Mouse (Mus musculus) CH12.LX (cell line): Measurements from ENCODE around the gene Nrxn3. TPM values are rescaled to one million over a fixed set of nuclear protein-coding genes. Genes with fewer than 3 reads are reported as not detected.

Source experiments
- DNase-seq: peaks from one replicate; pipeline ENCODE4 v3.0.0-alpha.2; 2013; ENCODE audit errors: extremely low read depth
- H3K27ac ChIP-seq: 2 replicates; pipeline ENCODE4 v1.5.1; 2012; ENCODE audit warnings: low read depth, mild to moderate bottlenecking, control low read depth, moderate library complexity; ENCODE audit not compliant: insufficient read depth
- H3K27me3 ChIP-seq: replicated peaks from 2 replicates; pipeline ENCODE3; 2012; ENCODE audit warnings: inconsistent platforms
- H3K36me3 ChIP-seq, 2 experiments: replicated peaks in 1 of 2; 2 replicates each; pipeline versions ENCODE3 to v1.6.1; 2012; ENCODE audit warnings: inconsistent platforms in 1 of 2, low read length in 1 of 2, mild to moderate bottlenecking in 1 of 2, mixed read lengths in 1 of 2, moderate library complexity in 1 of 2; ENCODE audit not compliant: control insufficient read depth in 1 of 2, insufficient read depth in 1 of 2
- H3K4me1 ChIP-seq, 2 experiments: 2 replicates each; pipeline ENCODE4 v1.6.1; 2012; ENCODE audit warnings: inconsistent platforms in 1 of 2, moderate library complexity in 1 of 2; ENCODE audit not compliant: insufficient read depth in 2 of 2, control insufficient read depth in 1 of 2
- H3K4me2 ChIP-seq: 2 replicates; pipeline ENCODE4 v1.6.1; 2012; ENCODE audit warnings: low read depth, mild to moderate bottlenecking, control low read depth; ENCODE audit not compliant: poor library complexity, insufficient read depth, severe bottlenecking
- H3K4me3 ChIP-seq, 3 experiments: fragments of 150-350 bp in 1 of 3; sonication (generic) in 1 of 3; replicated peaks in 1 of 3; 2 replicates each; pipeline versions ENCODE3 to v1.5.1; 2011 to 2012; ENCODE audit warnings: low read depth in 2 of 3, low read length in 2 of 3, mild to moderate bottlenecking in 2 of 3, moderate library complexity in 2 of 3, control low read depth in 1 of 3, improper control_type of control experiment in 1 of 3, inconsistent platforms in 1 of 3, mixed read lengths in 1 of 3; ENCODE audit not compliant: poor library complexity in 1 of 3
- H3K79me2 ChIP-seq: replicated peaks from 2 replicates; pipeline ENCODE4 v1.6.1; 2012; ENCODE audit warnings: mild to moderate bottlenecking, moderate library complexity; ENCODE audit not compliant: control insufficient read depth, poor library complexity, insufficient read depth, severe bottlenecking; ENCODE audit errors: extremely low read depth
- H3K9ac ChIP-seq: 2 replicates; pipeline ENCODE4 v1.6.1; 2012; ENCODE audit warnings: low read depth, mild to moderate bottlenecking, control low read depth, moderate library complexity; ENCODE audit not compliant: insufficient read depth
- H3K9me3 ChIP-seq: replicated peaks from 2 replicates; pipeline ENCODE3; 2012; ENCODE audit warnings: low read length, inconsistent platforms, mixed read lengths
- BHLHE40 ChIP-seq: IDR thresholded peaks from 2 replicates; pipeline ENCODE4 v1.6.1; 2011; ENCODE audit warnings: mild to moderate bottlenecking, low read depth, low read length, improper control_type of control experiment
- E2F4 ChIP-seq: IDR thresholded peaks from 2 replicates; pipeline ENCODE4 v1.6.1; 2011; ENCODE audit warnings: low read depth, low read length, improper control_type of control experiment; ENCODE audit not compliant: insufficient replicate concordance
- ELF1 ChIP-seq: IDR thresholded peaks from 2 replicates; pipeline ENCODE4 v1.6.1; 2014; ENCODE audit warnings: low read depth, mild to moderate bottlenecking, inconsistent platforms, low read length, improper control_type of control experiment
- ETS1 ChIP-seq: conservative IDR thresholded peaks from 2 replicates; pipeline ENCODE4 v1.6.1; 2012; ENCODE audit warnings: low read depth, mild to moderate bottlenecking, inconsistent platforms, low read length, improper control_type of control experiment, moderate library complexity
- HCFC1 ChIP-seq: IDR thresholded peaks from 2 replicates; pipeline ENCODE4 v1.6.1; 2012; ENCODE audit warnings: low read depth, mild to moderate bottlenecking, inconsistent platforms, low read length, improper control_type of control experiment
- JUN ChIP-seq: IDR thresholded peaks from 2 replicates; pipeline ENCODE4 v1.6.1; 2011; ENCODE audit warnings: low read depth, mild to moderate bottlenecking, low read length, improper control_type of control experiment, moderate library complexity; ENCODE audit not compliant: insufficient read depth
- JUND ChIP-seq: conservative IDR thresholded peaks from 2 replicates; pipeline ENCODE4 v1.6.1; 2011; ENCODE audit warnings: low read depth, low read length, improper control_type of control experiment
- MAX ChIP-seq: IDR thresholded peaks from 2 replicates; pipeline ENCODE4 v1.6.1; 2011; ENCODE audit warnings: low read length, improper control_type of control experiment
- MXI1 ChIP-seq: IDR thresholded peaks from 2 replicates; pipeline ENCODE4 v1.6.1; 2011; ENCODE audit warnings: mild to moderate bottlenecking, low read depth, low read length, improper control_type of control experiment
- NRF1 ChIP-seq: IDR thresholded peaks from 2 replicates; pipeline ENCODE4 v1.6.1; 2014; ENCODE audit warnings: low read depth, mild to moderate bottlenecking, inconsistent platforms, low read length, improper control_type of control experiment, moderate library complexity
- POLR2A ChIP-seq: IDR thresholded peaks from 2 replicates; pipeline ENCODE4 v1.6.1; 2011; ENCODE audit warnings: low read depth, mild to moderate bottlenecking, improper control_type of control experiment, low read length
- POLR2AphosphoS2 ChIP-seq: IDR thresholded peaks from 2 replicates; pipeline ENCODE4 v1.6.1; 2011; ENCODE audit warnings: low read depth, low read length, improper control_type of control experiment
- USF1 ChIP-seq: IDR thresholded peaks from 2 replicates; pipeline ENCODE4 v1.6.1; 2014; ENCODE audit warnings: low read depth, mild to moderate bottlenecking, inconsistent platforms, low read length, improper control_type of control experiment
- USF2 ChIP-seq: conservative IDR thresholded peaks from 2 replicates; pipeline ENCODE4 v1.6.1; 2011; ENCODE audit warnings: low read depth, low read length, improper control_type of control experiment
- ZKSCAN1 ChIP-seq: IDR thresholded peaks from 2 replicates; pipeline ENCODE4 v1.6.1; 2012; ENCODE audit warnings: low read depth, inconsistent platforms, low read length, improper control_type of control experiment, borderline replicate concordance
- dilution Hi-C: fragments of 300-500 bp; cut with MboI; formaldehyde crosslinking; loops from 2 replicates; pipeline ENCODE4 v1.14.3; 2020; ENCODE audit warnings: low sequenced_read_pairs; ENCODE audit not compliant: extremely low pct_unique_long_range_greater_than_20kb, extremely low pct_ligation_motif_present
- in situ Hi-C: fragments of 300-500 bp; cut with MboI; formaldehyde crosslinking; loops from 3 replicates; pipeline ENCODE4 v1.14.3; 2019; ENCODE audit warnings: low sequenced_read_pairs, low pct_ligation_motif_present, low pct_unique_long_range_greater_than_20kb, mixed read lengths
- polyA plus RNA-seq: library from polyadenylated mRNA; unstranded; fragments of >175 nt; gene quantifications from 2 replicates; pipeline ENCODE4 v1.2.1, GENCODE M21; 2012; ENCODE audit warnings: low read depth; ENCODE audit not compliant: insufficient read length
- total RNA-seq, 2 experiments: library from RNA; depleted of rRNA; stranded (reverse); fragments of 300-350 nt in 1 of 2; fragments of >200 nt in 1 of 2; gene quantifications; 2 replicates each; pipeline ENCODE4 v1.2.3; 2012 to 2014

Gene Nrxn3
- total and polyA plus RNA-seq, 3 experiments = 0.04 to 0.17 (median 0.09) TPM

- TF ChIP-seq POLR2AphosphoS2 (no peak), POLR2A (no peak), USF2 (no peak), MAX (no peak)
- H3K27ac ChIP-seq = no peak overlapping the region
- H3K4me2 ChIP-seq = no peak overlapping the region
- H3K79me2 ChIP-seq = no peaks in the 10 kb centered on the region
- H3K27me3 ChIP-seq = no peaks in the 10 kb centered on the region
- no peak overlapping the region for H3K4me3 ChIP-seq
- H3K9ac ChIP-seq = no peak overlapping the region
- dilution Hi-C loops = no loop called here
- in situ Hi-C loops = no loop called here
- no peak for DNase-seq
- no peaks in the 10 kb centered on the region for H3K4me1 ChIP-seq
- H3K9me3 ChIP-seq = no peaks in the 10 kb centered on the region
- no peaks in the 10 kb centered on the region for H3K36me3 ChIP-seq
Measured at GRCm38 (mm10) chr12:88863069-88863468, 140.4 kb downstream of the Nrxn3 start.

GRCm38 (mm10) chr12:88868288-88868687 is 145.6 kb downstream of the Nrxn3 start:
- in situ Hi-C loops = no loop called here
- no peaks in the 10 kb centered on the region for H3K27me3 ChIP-seq

GRCm38 (mm10) chr12:88897331-88897730 is 174.7 kb downstream of the Nrxn3 start:
- Histone ChIP-seq H3K27me3 (no peaks in the 10 kb centered on the region), H3K4me3 (no peak overlapping the region), H3K79me2 (no peaks in the 10 kb centered on the region), H3K4me1 (peaks cover 0 to 6% of the 10 kb centered on the region in 2 experiments; a peak in 2 of 4 replicates), H3K9me3 (no peaks in the 10 kb centered on the region), H3K4me2 (no peak overlapping the region), H3K27ac (no peak overlapping the region), H3K36me3 (no peaks in the 10 kb centered on the region), H3K9ac (no peak overlapping the region)
- TF ChIP-seq JUND (no peak), JUN (no peak), BHLHE40 (no peak), E2F4 (no peak), NRF1 (no peak), USF1 (no peak), ELF1 (no peak), MXI1 (no peak)
- in situ Hi-C loops (no loop called here), dilution Hi-C loops (no loop called here)
- DNase-seq = no peak

More at GRCm38 (mm10) chr12:88868288-88868687, 145.6 kb downstream of the Nrxn3 start:
- Histone ChIP-seq H3K4me2 (no peak overlapping the region), H3K9me3 (no peaks in the 10 kb centered on the region), H3K9ac (no peak overlapping the region), H3K4me3 (no peak overlapping the region), H3K27ac (no peak overlapping the region), H3K4me1 (peaks cover 0 to 5% of the 10 kb centered on the region in 2 experiments; a peak in 1 of 4 replicates), H3K36me3 (no peaks in the 10 kb centered on the region), H3K79me2 (no peaks in the 10 kb centered on the region)
- dilution Hi-C loops = no loop called here
- no peak for DNase-seq
- TF ChIP-seq HCFC1 (no peak), ETS1 (no peak), ZKSCAN1 (no peak)
